Mouse (Mus musculus): ENCODE measurements around the gene Gadd45g. TPM values are rescaled to one million over a fixed set of nuclear protein-coding genes. Genes with fewer than 3 reads are reported as not detected.
A peak's percentile ranks its signal among the peaks of the same experiment; 100 is the strongest.

Gadd45g gene
- total RNA-seq (2021), result 10 to 100 TPM; 24.0 to 27.8 TPM
- long read RNA-seq, experiment 1, transcript Gadd45g-201 (4 exons, 1,071 nt), result major isoform, 49 of 57 reads
- long read RNA-seq, experiment 1, partial matches to known transcripts, result 3 of 57 reads
- long read RNA-seq, experiment 1, other reads (novel, unspliced or antisense), result 3 of 57 reads
- long read RNA-seq, experiment 2, transcript Gadd45g-201 (4 exons, 1,071 nt), result major isoform, 110 of 124 reads
- long read RNA-seq, experiment 2, partial matches to known transcripts, result 6 of 124 reads
- long read RNA-seq, experiment 2, other reads (novel, unspliced or antisense), result 5 of 124 reads

- DNase-seq (ENCODE audit: low spot score in 2 of 2), result peak; percentile 96 to 97
Observed at GRCm38 (mm10) chr13:51846301-51846867, at the start of gene Gadd45g. TSS of gene Gadd45g (plus strand) at chr13:51846678.

GRCm38 (mm10) chr13:51797899-51798746 lies 48.4 kb upstream of the Gadd45g start:
- no peak for DNase-seq (ENCODE audit: low spot score in 2 of 2)

- no peak for DNase-seq (ENCODE audit: low spot score in 2 of 2)
Observed at GRCm38 (mm10) chr13:51799735-51800522, 46.5 kb upstream of the Gadd45g start.

GRCm38 (mm10) chr13:51800921-51801320 lies 45.6 kb upstream of the Gadd45g start:
- DNase-seq (ENCODE audit: low spot score in 2 of 2), result peak; percentile 36 to 57

- peak; percentile 50 to 86 for DNase-seq (ENCODE audit: low spot score in 2 of 2)
Observed at GRCm38 (mm10) chr13:51805634-51806033, 40.8 kb upstream of the Gadd45g start.

GRCm38 (mm10) chr13:51806220-51806619 lies 40.3 kb upstream of the Gadd45g start:
- DNase-seq (ENCODE audit: low spot score in 2 of 2), result peak; percentile 26 to 28

- no peak for DNase-seq (ENCODE audit: low spot score in 2 of 2)
Observed at GRCm38 (mm10) chr13:51808141-51808540, 38.3 kb upstream of the Gadd45g start.

- no peak for DNase-seq (ENCODE audit: low spot score in 2 of 2)
Observed at GRCm38 (mm10) chr13:51813621-51814615, 32.6 kb upstream of the Gadd45g start.

GRCm38 (mm10) chr13:51814646-51815045 lies 31.8 kb upstream of the Gadd45g start:
- DNase-seq (ENCODE audit: low spot score in 2 of 2), result no peak

- DNase-seq (ENCODE audit: low spot score in 2 of 2), result no peak
Observed at GRCm38 (mm10) chr13:51815865-51816504, 30.5 kb upstream of the Gadd45g start.

GRCm38 (mm10) chr13:51816559-51817041 lies 29.9 kb upstream of the Gadd45g start:
- peak; percentile 56 to 64 for DNase-seq (ENCODE audit: low spot score in 2 of 2)

GRCm38 (mm10) chr13:51818170-51818943 lies 28.1 kb upstream of the Gadd45g start:
- DNase-seq (ENCODE audit: low spot score in 2 of 2), result no peak

GRCm38 (mm10) chr13:51818944-51819326 lies 27.5 kb upstream of the Gadd45g start:
- DNase-seq (ENCODE audit: low spot score in 2 of 2), result no peak

- DNase-seq (ENCODE audit: low spot score in 2 of 2), result no peak
Observed at GRCm38 (mm10) chr13:51819351-51819750, 27.1 kb upstream of the Gadd45g start.

GRCm38 (mm10) chr13:51821988-51822387 lies 24.5 kb upstream of the Gadd45g start:
- no peak for DNase-seq (ENCODE audit: low spot score in 2 of 2)

GRCm38 (mm10) chr13:51823822-51824495 lies 22.5 kb upstream of the Gadd45g start:
- DNase-seq (ENCODE audit: low spot score in 2 of 2), result no peak

GRCm38 (mm10) chr13:51830744-51831450 lies 15.6 kb upstream of the Gadd45g start:
- peak in 1 of 2 experiments; percentile 66 for DNase-seq (ENCODE audit: low spot score in 2 of 2)

Data from layer of hippocampus, postnatal 14 days (tissue).